Mouse (Mus musculus) layer of hippocampus, postnatal 14 days (tissue): ENCODE results near the gene Poll. TPM values are rescaled to one million over a fixed set of nuclear protein-coding genes. Genes with fewer than 3 reads are reported as not detected.
"Not testable (repeated sequence)": the region's sequence is repeated elsewhere in the genome, so short reads cannot be mapped to it uniquely, and the experiment has no call there.

Source experiments
- DNase-seq, 2 experiments: peaks; one replicate each; pipeline ENCODE4 v3.0.0; 2021 to 2022; ENCODE audit warnings: low spot score in 2 of 2, mixed read lengths in 1 of 2
- total RNA-seq, 2 experiments: library from RNA; stranded (reverse); gene quantifications; 2 replicates each; pipeline ENCODE4 v1.2.3; 2021

Gene Poll
- total RNA-seq, 2 experiments from 2014 or later: 7.5 to 8.0 TPM

GRCm38 (mm10) chr19:45578976-45579375 is 18.6 kb upstream of the Poll start:
- DNase-seq: no peak

- no peak for DNase-seq
Observed at GRCm38 (mm10) chr19:45577141-45577750, 16.9 kb upstream of the Poll start.

GRCm38 (mm10) chr19:45575632-45576001 is 15.3 kb upstream of the Poll start:
- no peak for DNase-seq

GRCm38 (mm10) chr19:45574941-45575631 is 14.8 kb upstream of the Poll start:
- no peak for DNase-seq

- no peak for DNase-seq
Observed at GRCm38 (mm10) chr19:45574339-45574898, 14.1 kb upstream of the Poll start.

- DNase-seq: peak; percentile 77 to 80
Observed at GRCm38 (mm10) chr19:45573861-45574267, 13.5 kb upstream of the Poll start.

- no peak for DNase-seq
Observed at GRCm38 (mm10) chr19:45573033-45573432, 12.7 kb upstream of the Poll start.

GRCm38 (mm10) chr19:45567367-45567766 is 7.0 kb upstream of the Poll start:
- no peak for DNase-seq

GRCm38 (mm10) chr19:45565925-45566715 is 5.8 kb upstream of the Poll start:
- DNase-seq: no peak

- no peak for DNase-seq
Observed at GRCm38 (mm10) chr19:45554136-45554535, 6.2 kb downstream of the Poll start.

GRCm38 (mm10) chr19:45552187-45552586 is 8.1 kb downstream of the Poll start:
- no peak for DNase-seq

- no peak for DNase-seq
Observed at GRCm38 (mm10) chr19:45549948-45550347, 10.4 kb downstream of the Poll start.

- no peak for DNase-seq
Observed at GRCm38 (mm10) chr19:45549128-45549915, 11.0 kb downstream of the Poll start.

- DNase-seq: not testable (repeated sequence)
Observed at GRCm38 (mm10) chr19:45548196-45548595, 12.1 kb downstream of the Poll start.

- DNase-seq: peak; percentile 82
Observed at GRCm38 (mm10) chr19:45544925-45545321, 15.4 kb downstream of the Poll start.

GRCm38 (mm10) chr19:45544152-45544924 is 16.0 kb downstream of the Poll start:
- no peak for DNase-seq

GRCm38 (mm10) chr19:45542061-45542460 is 18.3 kb downstream of the Poll start:
- DNase-seq: no peak

- peak; percentile 53 to 68 for DNase-seq
Observed at GRCm38 (mm10) chr19:45541409-45542041, 18.8 kb downstream of the Poll start.

GRCm38 (mm10) chr19:45540657-45541408 is 19.5 kb downstream of the Poll start:
- DNase-seq: peak; percentile 36 to 53
